9 mouse cellular contexts compared by ENCODE assay signal in genomic region chr5:96999601-97000000, GRCm38 (mm10). TPM values are rescaled to one million over a fixed set of nuclear protein-coding genes. Genes with fewer than 3 reads are reported as not detected.
DNase-seq lines count a peak whose midpoint lies in the region; ATAC-seq and TF ChIP-seq lines count a peak whose summit lies in the region.
"Had no signal": no experiment of that assay in that cellular context is flagged by ENCODE, and none has a peak within 500 bp of the region (broad histone marks: within the 10 kb centered on the region; RNA-seq: fewer than 3 reads in every experiment).

No protein-coding gene starts in this region.

- peaks cover 15% of the 10 kb centered on the region; the same call in 1 of the 2 replicates for H3K27me3 ChIP-seq in heart, embryonic 10.5 days (ENCODE audit: insufficient read depth, poor library complexity, severe bottlenecking)
- H3K27me3 ChIP-seq in spleen, adult 2 months (ENCODE audit: control insufficient read depth, insufficient read depth, low read length), result no peaks in the 10 kb centered on the region
- no peaks in the 10 kb centered on the region for H3K27me3 ChIP-seq in limb, embryonic 14.5 days (ENCODE audit: control insufficient read depth, insufficient read depth, low read length)
- no peaks in the 10 kb centered on the region for H3K27me3 ChIP-seq in stomach, embryonic 16.5 days (ENCODE audit: control insufficient read depth, insufficient read depth, low read length)

- H3K36me3 ChIP-seq in heart, embryonic 10.5 days, result no peaks in the 10 kb centered on the region
- H3K36me3 ChIP-seq in spleen, adult 2 months (ENCODE audit: control insufficient read depth, insufficient read depth, low read length), result no peaks in the 10 kb centered on the region
- H3K36me3 ChIP-seq in limb, embryonic 14.5 days (ENCODE audit: control insufficient read depth, insufficient read depth, low read length), result no peaks in the 10 kb centered on the region
- H3K36me3 ChIP-seq in stomach, embryonic 16.5 days (ENCODE audit: control insufficient read depth, insufficient read depth, low read length), result no peaks in the 10 kb centered on the region

- peak; percentile 66 for DNase-seq in heart, embryonic 10.5 days (ENCODE audit: low spot score)
- no peak for DNase-seq in heart, adult 9 months (ENCODE audit: low spot score in 2 of 2)
- no peak for DNase-seq in spleen, adult 2 months (ENCODE audit: low read depth in 1 of 2, low spot score in 2 of 2)
- no peak for DNase-seq in spleen, postnatal 36 days (ENCODE audit: low spot score in 2 of 2)
- DNase-seq in limb, embryonic 14.5 days (ENCODE audit: low spot score), result no peak
- no peak for DNase-seq in layer of hippocampus, postnatal 25 days (ENCODE audit: extremely low spot score in 1 of 2, low spot score in 1 of 2)
- DNase-seq: right cerebral cortex, postnatal 14 days had no signal

- no peaks in the 10 kb centered on the region for H3K9me3 ChIP-seq in heart, embryonic 10.5 days
- H3K9me3 ChIP-seq in limb, embryonic 14.5 days (ENCODE audit: control insufficient read depth, low read length), result no peaks in the 10 kb centered on the region
- H3K9me3 ChIP-seq in stomach, embryonic 16.5 days (replicated peaks; ENCODE audit: control insufficient read depth, low read length), result no peaks in the 10 kb centered on the region

- peak overlapping the region; percentile 93 for H3K4me3 ChIP-seq in heart, embryonic 10.5 days
- H3K4me3 ChIP-seq in spleen, adult 2 months (ENCODE audit: extremely low read depth, insufficient read depth, insufficient read length), result peak overlapping the region; percentile 42
- H3K4me3 ChIP-seq in limb, embryonic 14.5 days (replicated peaks; ENCODE audit: low read length), result no peak overlapping the region
- H3K4me3 ChIP-seq in stomach, embryonic 16.5 days (replicated peaks; ENCODE audit: low read length), result peak overlapping the region; percentile 33; the same call in 1 of the 2 replicates

- no peak for TF ChIP-seq CTCF in spleen, adult 2 months (IDR thresholded peaks at IDR 0.05; ENCODE audit: extremely low read depth, insufficient read depth, insufficient read length, insufficient replicate concordance)

- peak overlapping the region; percentile 87; the same call in 1 of the 2 replicates for H3K4me2 ChIP-seq in limb, embryonic 14.5 days (replicated peaks; ENCODE audit: low read depth, low read length, severe bottlenecking)
- H3K4me2 ChIP-seq in stomach, embryonic 16.5 days (ENCODE audit: low read depth, low read length), result peak overlapping the region; percentile 73

- peak overlapping the region; percentile 56; the same call in 1 of the 2 replicates for H3K27ac ChIP-seq in heart, embryonic 10.5 days
- H3K27ac ChIP-seq in spleen, adult 2 months (ENCODE audit: insufficient read depth, low read length), result peak overlapping the region; percentile 49
- H3K27ac ChIP-seq in limb, embryonic 14.5 days (replicated peaks; ENCODE audit: low read depth, low read length), result no peak overlapping the region
- H3K27ac ChIP-seq in stomach, embryonic 16.5 days (ENCODE audit: low read length), result no peak overlapping the region

- ATAC-seq in limb, embryonic 14.5 days (ENCODE audit: low FRiP score, low read depth), result no peak
- ATAC-seq in stomach, embryonic 16.5 days (ENCODE audit: insufficient read depth, low FRiP score), result no peak
- ATAC-seq in megakaryocyte-erythroid progenitor cell, adult 5-6 weeks (replicated peaks; ENCODE audit: low FRiP score, low TSS enrichment, poor library complexity, severe bottlenecking), result no peak

- no peak overlapping the region for H3K9ac ChIP-seq in limb, embryonic 14.5 days (ENCODE audit: low read depth, low read length, severe bottlenecking)
- H3K9ac ChIP-seq in stomach, embryonic 16.5 days (ENCODE audit: low read length), result 0 out of 2 replicates have a peak overlapping the region, but pooled peaks have one; percentile 50

- WGBS in heart, embryonic 10.5 days, result 81% methylated on average over 7 of the region's 7 CpGs
- 66% methylated on average over 7 of the region's 7 CpGs for WGBS in spleen, adult 2 months
- WGBS in limb, embryonic 14.5 days, result 87% methylated on average over 7 of the region's 7 CpGs
- 89% methylated on average over 7 of the region's 7 CpGs for WGBS in stomach, embryonic 16.5 days

- no peak for TF ChIP-seq POLR2A in spleen, adult 2 months (IDR thresholded peaks at IDR 0.05; ENCODE audit: low read depth, low read length)
- TF ChIP-seq POLR2A in limb, embryonic 14.5 days (IDR thresholded peaks at IDR 0.05; ENCODE audit: borderline replicate concordance, extremely low read depth, insufficient read depth, insufficient read length), result no peak

- H3K4me1 ChIP-seq in heart, embryonic 10.5 days, result peaks cover 22% of the 10 kb centered on the region
- peaks cover 24% of the 10 kb centered on the region; the same call in 1 of the 2 replicates for H3K4me1 ChIP-seq in spleen, adult 2 months (ENCODE audit: control insufficient read depth, insufficient read depth, insufficient read length)
- peaks cover 10% of the 10 kb centered on the region for H3K4me1 ChIP-seq in limb, embryonic 14.5 days (ENCODE audit: control insufficient read depth, insufficient read depth, low read length)
- peaks cover 27% of the 10 kb centered on the region for H3K4me1 ChIP-seq in stomach, embryonic 16.5 days (ENCODE audit: control insufficient read depth, insufficient read depth, low read length)

RNA-seq across cellular contexts. Expression of gene Bmp2k, which starts 2.1 kb away (rescaled TPM):
- 10.2 and 12.3 TPM in 2 replicates for polyA plus RNA-seq in heart, embryonic 10.5 days (2016; fragmentation: Nextera tagmentation; extraction: Ambion mirVana)
- polyA plus RNA-seq in spleen, adult 2 months (2012; rRNA removed), result 32.6 and 33.3 TPM in 2 replicates
- 5.1 and 5.6 TPM in 2 replicates for polyA plus RNA-seq in limb, embryonic 14.5 days (2012; rRNA removed)
- polyA plus RNA-seq in limb, embryonic 14.5 days (2014; fragmentation: Nextera tagmentation; extraction: Ambion mirVana), result 10.1 and 11.6 TPM in 2 replicates
- 8.9 and 10.2 TPM in 2 replicates for polyA plus RNA-seq in stomach, embryonic 16.5 days (2015; fragmentation: Nextera tagmentation; extraction: Ambion mirVana)
- 14.0 and 15.9 TPM in 2 replicates for total RNA-seq in megakaryocyte-erythroid progenitor cell, adult 5-6 weeks (2014; fragmentation: Nextera tagmentation)
- total RNA-seq in megakaryocyte-erythroid progenitor cell, adult 5-6 weeks (2017), result 16.8 and 17.2 TPM in 2 replicates
- total RNA-seq in layer of hippocampus, postnatal 25 days (2021), result 10 to 100 TPM; 13.1 TPM

Comparison
In these comparisons a context has a peak if more than half of its experiments do, and no peak if none do; other contexts are left out.
1. H3K27ac ChIP-seq: peak in heart, embryonic 10.5 days (single experiment) and spleen, adult 2 months (single experiment); none in limb, embryonic 14.5 days (single experiment) and stomach, embryonic 16.5 days (single experiment).